Comparison of ENCODE assay signal across 1 mouse cellular context in the genomic region with DNA sequence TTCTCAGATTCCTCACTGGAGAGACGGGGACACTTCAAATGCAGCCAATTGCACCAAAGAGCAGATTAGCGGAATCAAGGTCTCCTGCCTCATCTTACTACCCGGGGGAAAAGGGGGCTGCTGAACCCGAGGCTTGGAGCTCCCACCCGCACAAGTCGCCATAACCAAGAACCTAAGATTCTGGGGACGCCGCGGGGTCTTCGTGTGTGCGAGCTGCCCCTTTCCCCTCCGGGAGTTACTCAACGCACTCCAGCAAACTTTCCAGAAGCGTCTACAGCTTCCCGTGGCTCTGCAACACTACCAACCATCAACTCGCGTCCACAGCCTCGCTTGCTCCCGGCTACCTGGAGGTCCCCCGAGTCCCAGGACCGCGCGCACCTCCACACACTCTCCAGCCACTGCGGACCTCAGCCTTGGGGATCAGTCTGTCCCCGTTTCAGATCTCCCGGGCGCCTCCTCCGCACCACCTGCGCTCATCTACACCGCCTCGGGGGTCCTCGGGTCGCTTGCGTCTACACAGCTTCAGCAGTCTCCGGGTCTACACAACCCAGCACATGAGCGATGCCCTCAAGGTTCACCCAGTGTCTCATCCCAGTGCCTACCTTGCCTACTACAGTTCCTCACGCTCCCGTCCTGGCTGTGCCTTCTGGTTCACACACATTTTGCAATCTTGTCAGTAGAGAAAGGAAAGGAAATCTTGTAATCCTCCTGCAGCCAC.
TF ChIP-seq lines count a peak whose summit lies in the region.

No protein-coding gene starts in this region.

TF ChIP-seq in MEL, 35 proteins besides CTCF, POLR2A, EP300 and RAD21 (continued from another document):
- TF ChIP-seq JUND (IDR thresholded peaks at IDR 0.05; ENCODE audit: low read depth, low read length), result no peak
- no peak for TF ChIP-seq UBTF (IDR thresholded peaks at IDR 0.05; ENCODE audit: borderline replicate concordance, insufficient read depth, low read depth, low read length)
- TF ChIP-seq ELF1 (IDR thresholded peaks at IDR 0.05; ENCODE audit: low read depth, low read length), result no peak
- TF ChIP-seq KAT2A (conservative IDR thresholded peaks at IDR 0.05; ENCODE audit: low read depth, low read length), result no peak
- TF ChIP-seq MXI1 (IDR thresholded peaks at IDR 0.05; ENCODE audit: low read depth, low read length), result no peak
- no peak for TF ChIP-seq GATA1 (IDR thresholded peaks at IDR 0.05; ENCODE audit: low read depth, low read length)
- no peak for TF ChIP-seq MAFK (IDR thresholded peaks at IDR 0.05; ENCODE audit: borderline replicate concordance, low read depth, low read length)
- TF ChIP-seq ETS1 (IDR thresholded peaks at IDR 0.05; ENCODE audit: low read depth, low read length), result no peak
